Mouse (Mus musculus): ENCODE measurements around the gene Ank. TPM values are rescaled to one million over a fixed set of nuclear protein-coding genes. Genes with fewer than 3 reads are reported as not detected.

Gene Ank
- total and polyA plus RNA-seq, 2 experiments from 2014 or later, result 22.8 to 31.5 TPM

DNA sequence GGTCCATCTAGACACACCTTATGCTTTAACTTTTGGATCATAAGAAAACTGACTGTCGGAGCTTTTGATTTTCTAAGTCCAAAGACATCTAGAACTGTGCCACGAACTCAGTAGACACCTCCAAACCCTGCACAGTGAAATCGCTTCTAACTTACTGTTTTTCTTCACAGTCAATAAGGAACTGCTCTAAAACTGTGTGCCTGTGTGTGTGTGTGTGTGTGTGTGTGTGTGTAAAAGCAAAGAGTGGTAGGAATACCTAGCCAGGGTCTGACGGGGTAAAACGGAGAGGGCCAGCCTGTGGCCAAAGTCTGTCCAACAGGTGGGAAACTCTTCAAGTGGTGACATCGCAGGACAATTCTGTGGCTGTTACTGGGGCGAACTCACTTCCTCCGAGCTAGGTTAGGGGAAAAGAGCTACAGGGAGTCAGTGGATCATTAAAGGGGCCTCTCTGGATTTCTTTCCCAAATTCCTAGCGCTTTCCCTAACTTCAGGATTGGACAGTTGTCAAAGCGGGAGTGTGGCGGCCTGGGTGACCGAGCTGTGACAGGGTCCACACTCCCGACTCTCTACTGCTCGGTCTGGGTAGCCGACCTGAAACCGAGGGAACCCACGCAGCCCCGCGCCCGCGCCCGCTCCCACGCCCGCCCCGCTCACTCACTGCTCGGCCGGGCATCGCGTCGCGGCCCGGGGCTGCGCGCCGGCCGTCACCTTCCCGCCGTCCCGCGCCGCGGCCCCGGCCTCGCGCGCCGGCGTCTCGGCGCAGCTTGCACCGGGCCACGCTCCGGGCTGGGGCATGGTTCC, 163.5 kb downstream of the Ank start:
- no peaks in the 10 kb centered on the region for H3K36me3 ChIP-seq (ENCODE audit: insufficient read depth)
- no peak overlapping the region; the same call in 1 of the 2 replicates for H3K27ac ChIP-seq (ENCODE audit: low read depth, low read length)
- H3K4me1 ChIP-seq (ENCODE audit: insufficient read depth), result no peaks in the 10 kb centered on the region; the same call in 1 of the 2 replicates
- H3K4me2 ChIP-seq (ENCODE audit: low read depth), result peak overlapping the region; percentile 81
- H3K4me3 ChIP-seq (ENCODE audit: low read depth, low read length), result peak overlapping the region; percentile 89
- H3K9me3 ChIP-seq (ENCODE audit: low read length), result no peaks in the 10 kb centered on the region
- DNase-seq (peak; percentile 33), ATAC-seq (peak; percentile 62)
- H3K27me3 ChIP-seq (ENCODE audit: insufficient read depth, low read length), result no peaks in the 10 kb centered on the region
- H3K9ac ChIP-seq, result peak overlapping the region; percentile 67
- 1% methylated on average over 48 of the region's 53 CpGs for WGBS
- no peak for TF ChIP-seq CTCF (IDR thresholded peaks at IDR 0.05; ENCODE audit: low read depth)

- DNase-seq (peak; percentile 98), ATAC-seq (peak; percentile 99)
- H3K4me3 ChIP-seq (ENCODE audit: low read depth, low read length), result peak within 1 kb of the TSS; percentile 89
- H3K27me3 ChIP-seq (ENCODE audit: insufficient read depth, low read length), result no peaks in the 10 kb centered on the region
- H3K9ac ChIP-seq, result peak within 1 kb of the TSS; percentile 67
- no peaks in the 10 kb centered on the region for H3K9me3 ChIP-seq (ENCODE audit: low read length)
- 5% methylated on average over 55 of the region's 56 CpGs for WGBS
- H3K4me2 ChIP-seq (ENCODE audit: low read depth), result peak within 1 kb of the TSS; percentile 81
- H3K36me3 ChIP-seq (ENCODE audit: insufficient read depth), result no peaks in the 10 kb centered on the region
- no peak within 1 kb of the TSS; the same call in 1 of the 2 replicates for H3K27ac ChIP-seq (ENCODE audit: low read depth, low read length)
- no peaks in the 10 kb centered on the region; the same call in 1 of the 2 replicates for H3K4me1 ChIP-seq (ENCODE audit: insufficient read depth)
- TF ChIP-seq CTCF (IDR thresholded peaks at IDR 0.05; ENCODE audit: low read depth), result no peak
These were observed 164.3 kb downstream of the Ank start, which contains the start of gene Otulin for GRCm38 (mm10) chr15:27630601-27631383. Otulin (minus strand) TSS chr15:27630693.

DNA sequence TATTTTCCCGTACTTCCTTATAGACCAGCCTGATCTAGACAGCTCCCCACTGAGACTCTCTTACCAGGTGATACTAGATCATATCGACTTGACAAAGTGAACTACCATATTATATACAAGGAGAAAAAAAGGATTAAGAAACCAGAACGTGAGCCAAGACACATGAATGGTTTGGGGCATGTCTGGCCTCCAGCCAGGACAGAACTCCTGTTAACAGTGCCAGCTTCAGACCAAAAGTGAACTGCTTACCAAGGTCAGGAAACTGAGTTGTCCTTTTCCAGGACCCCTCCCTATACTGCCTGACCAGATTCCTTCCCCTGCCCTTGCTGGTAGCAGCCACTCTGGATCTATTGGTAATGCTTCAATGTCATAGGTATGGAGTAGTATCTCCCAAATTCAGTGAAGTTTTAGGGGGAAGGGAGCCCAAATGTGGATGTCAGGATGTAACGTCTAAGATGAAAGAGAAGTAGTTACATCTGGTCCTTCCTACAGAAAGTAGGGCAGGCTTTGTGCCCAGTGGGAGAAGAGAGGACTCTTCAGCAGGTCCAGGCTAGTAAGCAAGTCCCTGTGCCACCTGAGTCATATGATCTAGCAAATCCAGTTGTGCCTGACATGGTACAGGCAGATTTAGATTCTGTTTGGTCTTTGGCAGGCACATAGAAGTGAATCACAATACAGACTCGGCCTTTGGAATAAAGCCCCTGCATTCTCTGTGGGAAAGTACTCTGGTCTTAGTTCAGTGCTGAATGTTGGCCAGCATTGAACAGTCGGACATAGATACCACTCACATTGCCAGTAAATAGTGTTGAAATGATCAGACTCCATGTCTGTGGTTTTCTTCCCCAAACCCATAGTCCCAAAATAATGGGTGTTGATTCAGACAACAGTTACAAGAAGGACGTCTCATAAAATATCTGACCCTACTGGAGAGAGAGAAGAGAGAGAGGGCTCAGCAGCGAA, 167.7 kb downstream of the Ank start:
- Histone ChIP-seq H3K9ac (no peak overlapping the region), H3K4me1 (ENCODE audit: insufficient read depth) (no peaks in the 10 kb centered on the region; the same call in 1 of the 2 replicates), H3K9me3 (ENCODE audit: low read length) (no peaks in the 10 kb centered on the region), H3K4me2 (ENCODE audit: low read depth) (no peak overlapping the region), H3K36me3 (ENCODE audit: insufficient read depth) (no peaks in the 10 kb centered on the region), H3K4me3 (ENCODE audit: low read depth, low read length) (no peak overlapping the region), H3K27me3 (ENCODE audit: insufficient read depth, low read length) (no peaks in the 10 kb centered on the region), H3K27ac (ENCODE audit: low read depth, low read length) (no peak overlapping the region)
- WGBS, result 64% methylated on average over 8 of the region's 8 CpGs
- no peak for DNase-seq
- no peak for TF ChIP-seq CTCF (IDR thresholded peaks at IDR 0.05; ENCODE audit: low read depth)
- no peak for ATAC-seq

DNA sequence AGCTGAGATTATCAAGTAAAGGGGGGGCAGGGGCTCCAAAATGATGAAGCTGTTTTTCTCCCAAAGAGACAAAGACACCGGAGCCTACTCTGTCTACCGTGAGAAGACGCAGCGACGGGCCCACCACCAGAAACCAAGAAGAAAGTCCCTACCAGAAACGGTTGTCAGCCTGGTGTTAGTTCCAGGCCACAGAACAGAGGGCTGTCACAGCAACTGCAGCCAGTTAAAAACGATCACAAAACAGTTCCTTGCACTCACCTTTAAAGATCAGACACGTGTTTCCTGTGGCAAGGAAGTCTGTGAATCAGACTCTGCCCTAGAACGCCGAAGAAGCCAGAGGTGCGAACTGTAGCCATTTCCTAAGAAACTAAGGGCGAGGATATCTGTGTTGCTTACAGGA, 174.7 kb downstream of the Ank start:
- H3K27ac ChIP-seq (ENCODE audit: low read depth, low read length), result no peak overlapping the region
- no peak overlapping the region for H3K4me3 ChIP-seq (ENCODE audit: low read depth, low read length)
- H3K4me2 ChIP-seq (ENCODE audit: low read depth), result no peak overlapping the region
- H3K9me3 ChIP-seq (ENCODE audit: low read length), result no peaks in the 10 kb centered on the region
- WGBS, result 81% methylated on average over 12 of the region's 12 CpGs
- ATAC-seq (no peak), DNase-seq (no peak)
- no peak overlapping the region for H3K9ac ChIP-seq
- TF ChIP-seq CTCF (IDR thresholded peaks at IDR 0.05; ENCODE audit: low read depth), result no peak
- no peaks in the 10 kb centered on the region for H3K27me3 ChIP-seq (ENCODE audit: insufficient read depth, low read length)
- no peaks in the 10 kb centered on the region for H3K4me1 ChIP-seq (ENCODE audit: insufficient read depth)
- H3K36me3 ChIP-seq (ENCODE audit: insufficient read depth), result no peaks in the 10 kb centered on the region

DNA sequence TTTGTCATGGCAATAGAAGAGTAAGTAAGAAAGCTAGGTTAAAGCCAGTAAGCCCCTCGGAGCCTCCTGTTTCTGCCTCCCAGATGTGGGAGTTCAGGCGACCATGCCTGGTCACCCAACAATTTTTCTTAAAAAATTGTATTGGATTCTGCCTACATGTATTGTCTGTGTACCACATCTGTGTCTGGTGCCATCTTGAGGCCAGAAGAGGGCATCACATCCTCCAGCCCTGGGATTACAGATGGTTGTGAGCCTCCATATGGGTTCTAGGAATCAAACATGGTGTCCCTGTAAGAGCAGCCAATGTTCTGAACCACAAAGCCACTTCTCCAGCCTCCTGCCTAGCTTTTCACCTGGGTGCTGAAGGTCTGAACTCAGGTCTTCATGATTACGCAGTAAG, 176.4 kb downstream of the Ank start:
- no peak for DNase-seq
- TF ChIP-seq CTCF (IDR thresholded peaks at IDR 0.05; ENCODE audit: low read depth), result peak; percentile 60
- 89% methylated on average over 3 of the region's 3 CpGs for WGBS
- H3K4me3 ChIP-seq (ENCODE audit: low read depth, low read length), result no peak overlapping the region
- no peak for ATAC-seq
- H3K4me1 ChIP-seq (ENCODE audit: insufficient read depth), result no peaks in the 10 kb centered on the region
- H3K27me3 ChIP-seq (ENCODE audit: insufficient read depth, low read length), result no peaks in the 10 kb centered on the region
- H3K4me2 ChIP-seq (ENCODE audit: low read depth), result no peak overlapping the region
- no peaks in the 10 kb centered on the region for H3K9me3 ChIP-seq (ENCODE audit: low read length)
- no peaks in the 10 kb centered on the region for H3K36me3 ChIP-seq (ENCODE audit: insufficient read depth)
- H3K9ac ChIP-seq, result no peak overlapping the region
- no peak overlapping the region for H3K27ac ChIP-seq (ENCODE audit: low read depth, low read length)

Small RNAs within 50 kb of the gene (microRNA-seq; reads per million reads assigned to microRNA genes)
- gene Mir7117, result 0 to 1.7 reads per million in 2 experiments

Other genes with a start within 250 kb of the Ank start
- 26.5 and 27.4 TPM in 2 replicates for gene Otulin, start 164.0 kb downstream of the Ank start, total RNA-seq (2014; rRNA removed)
- 25.1 and 28.5 TPM in 2 replicates for gene Otulin, start 164.0 kb downstream of the Ank start, polyA plus RNA-seq (2015; fragmentation: Nextera tagmentation; extraction: Ambion mirVana)
- gene Otulinl, start 214.9 kb downstream of the Ank start, total RNA-seq (2014; rRNA removed), result 7.3 and 7.5 TPM in 2 replicates
- gene Otulinl, start 214.9 kb downstream of the Ank start, polyA plus RNA-seq (2015; fragmentation: Nextera tagmentation; extraction: Ambion mirVana), result 13.3 and 17.0 TPM in 2 replicates

Measured in forebrain, postnatal 0 days (tissue).